Mouse (Mus musculus): ENCODE data around the gene Phactr1.

Phactr1 gene

DNA sequence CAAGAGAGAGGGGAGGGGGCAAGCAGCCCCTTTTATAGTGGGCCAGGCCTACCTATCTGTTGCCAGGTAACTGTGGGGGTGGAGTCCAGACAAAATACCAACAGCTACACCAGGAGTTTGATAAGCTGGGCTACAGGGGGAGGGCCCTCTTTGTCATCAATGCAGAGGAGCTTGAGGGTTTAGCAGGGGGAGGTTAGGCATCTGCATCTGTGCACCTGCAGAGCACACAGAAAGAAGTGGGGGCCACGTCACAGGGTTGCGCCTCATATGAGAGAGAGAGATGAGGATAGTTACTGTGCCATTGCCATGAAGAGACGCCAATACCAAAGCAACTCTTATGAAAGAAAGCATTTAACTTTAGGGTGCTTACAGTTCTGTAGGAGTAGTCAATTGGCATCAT, 496.3 kb downstream of the Phactr1 start:
- DNase-seq (ENCODE audit: low spot score in 2 of 2), result no peak

DNA sequence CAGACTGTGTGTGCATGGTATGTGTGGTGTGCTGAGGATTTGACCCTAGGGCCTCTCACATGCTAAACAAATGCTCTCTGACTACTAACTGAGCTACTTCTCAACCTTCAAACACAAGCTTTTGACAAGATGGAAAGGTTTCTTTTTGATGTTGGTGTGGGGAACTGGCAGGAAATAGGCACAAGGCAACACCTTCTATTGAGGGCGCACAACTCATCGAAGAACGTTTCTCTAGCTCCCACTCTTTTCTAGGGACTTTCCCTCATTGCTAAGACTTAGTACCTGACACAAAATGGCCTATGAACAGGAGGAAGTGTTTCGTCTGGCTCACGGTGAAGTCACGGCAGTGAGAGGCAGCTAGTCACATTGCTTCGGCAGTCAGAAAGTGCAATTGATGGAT, 496.9 kb downstream of the Phactr1 start:
- DNase-seq (ENCODE audit: low spot score in 2 of 2), result no peak

GRCm38 (mm10) chr13:43181104-43181503, 500.7 kb downstream of the Phactr1 start:
- no peak for DNase-seq (ENCODE audit: low spot score in 2 of 2)

DNA sequence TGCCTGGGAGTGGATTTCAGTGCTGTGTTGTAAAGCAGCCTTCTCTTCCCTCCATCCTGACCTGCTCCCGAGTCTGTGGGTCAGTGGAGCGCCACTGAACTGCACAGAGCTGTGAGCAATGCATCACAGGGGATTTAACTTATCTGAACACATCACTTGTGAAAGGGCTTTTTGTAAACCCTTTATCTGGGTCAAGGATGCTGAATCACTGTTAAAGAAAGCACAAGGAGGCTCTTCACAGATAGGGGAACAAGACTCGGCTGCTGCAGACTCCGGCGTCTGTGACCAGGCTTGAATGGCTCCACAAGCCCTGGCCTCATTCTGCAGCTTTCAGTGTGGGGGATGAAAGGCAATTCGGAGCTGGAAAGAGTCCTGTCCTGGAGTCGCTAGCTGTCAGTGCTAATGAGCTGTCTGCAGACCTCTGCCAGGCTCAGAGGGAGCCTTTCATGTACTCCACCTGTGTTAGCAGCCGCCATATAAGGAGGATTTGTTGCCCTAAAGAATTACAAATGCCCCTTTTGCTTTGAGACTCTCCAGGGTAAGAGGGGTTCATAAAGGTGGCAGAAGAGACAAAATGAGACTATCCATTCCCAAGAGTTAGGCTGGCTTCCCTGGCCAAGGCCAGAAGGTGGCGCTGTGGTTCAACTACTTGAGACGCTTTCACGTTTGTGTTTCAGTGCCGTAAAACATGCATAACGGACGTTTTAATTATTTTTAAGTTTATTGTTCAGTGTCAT, 502.2 kb downstream of the Phactr1 start:
- peak; percentile 64 to 71 for DNase-seq (ENCODE audit: low spot score in 2 of 2)

DNA sequence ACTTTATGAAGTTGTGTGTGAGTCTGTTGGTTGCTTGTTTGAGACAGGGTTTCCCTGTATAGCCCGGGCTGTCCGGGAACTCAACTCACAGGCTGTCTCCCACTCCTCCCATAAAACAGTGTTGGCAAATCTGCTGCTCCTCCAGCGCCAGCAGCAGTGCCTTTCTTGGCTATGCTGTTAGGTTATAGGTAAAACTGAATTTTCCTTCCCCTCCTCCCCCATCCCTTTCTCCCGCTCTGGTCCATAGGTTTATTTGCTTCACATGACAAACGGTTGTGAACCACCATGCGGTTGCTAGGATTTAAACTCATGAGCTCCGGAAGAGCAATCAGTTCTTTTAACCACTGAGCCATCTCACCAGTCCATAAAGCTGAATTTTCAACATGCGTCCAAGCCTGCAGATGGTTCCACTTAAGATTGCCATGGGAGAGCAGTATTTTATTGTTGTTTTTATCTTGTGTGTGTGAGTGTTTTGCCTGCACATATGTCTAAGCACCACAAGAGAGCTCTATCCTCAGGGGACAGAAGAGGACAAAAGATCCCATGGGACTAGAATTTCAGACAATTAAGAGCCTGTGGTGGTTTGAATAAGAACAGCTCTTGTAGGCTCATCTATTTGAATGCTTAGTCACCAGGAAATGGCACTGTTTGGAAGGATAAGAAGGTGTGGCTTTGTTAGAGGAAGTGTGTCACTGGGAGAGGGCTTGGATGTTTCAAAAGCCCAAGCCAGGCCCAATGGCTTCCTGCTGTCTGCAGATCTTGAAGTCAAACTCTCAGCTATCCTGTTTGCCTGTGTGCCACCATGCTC, 503.0 kb downstream of the Phactr1 start:
- DNase-seq (ENCODE audit: low spot score in 2 of 2), result no peak

GRCm38 (mm10) chr13:43187736-43188135, 507.3 kb downstream of the Phactr1 start:
- DNase-seq (ENCODE audit: low spot score in 2 of 2), result no peak

Measured in right cerebral cortex, postnatal 36 days (tissue).